Mouse (Mus musculus): ENCODE data around the gene Bmp3. TPM values are rescaled to one million over a fixed set of nuclear protein-coding genes. Genes with fewer than 3 reads are reported as not detected.

Gene Bmp3
- polyA plus RNA-seq, 1 experiment from 2014 or later: 0.74 TPM

Other genes starting within 250 kb of the Bmp3 start
- gene Prkg2, start 182.9 kb downstream of the Bmp3 start, polyA plus RNA-seq (2015; fragmentation: Nextera tagmentation; extraction: Ambion mirVana): 0.26 and 0.27 TPM in 2 replicates

Measured in heart, embryonic 16.5 days (tissue).